Mouse (Mus musculus) embryonic facial prominence, embryonic 15.5 days (tissue): ENCODE measurements around the gene Scgb2b21. TPM values are rescaled to one million over a fixed set of nuclear protein-coding genes. Genes with fewer than 3 reads are reported as not detected.
"Not testable (repeated sequence)": the region's sequence is repeated elsewhere in the genome, so short reads cannot be mapped to it uniquely, and the experiment has no call there.

Experiments
- ATAC-seq: fragments of 200-750 bp; cut with Nextera tagmentation; 2 replicates; pipeline ENCODE4 v1.8.0; 2017; ENCODE audit warnings: low read depth, moderate TSS enrichment; ENCODE audit not compliant: insufficient number of reproducible peaks, low FRiP score, low TSS enrichment
- H3K27ac ChIP-seq: fragments of 300-500 bp; sonication (generic); replicated peaks from 2 replicates; pipeline ENCODE4 v1.5.1; 2015; ENCODE audit warnings: mild to moderate bottlenecking, inconsistent platforms
- H3K27me3 ChIP-seq: fragments of 300-500 bp; sonication (generic); 2 replicates; pipeline ENCODE4 v1.6.1; 2015; ENCODE audit warnings: inconsistent platforms
- H3K36me3 ChIP-seq: fragments of 300-500 bp; sonication (generic); 2 replicates; pipeline ENCODE4 v1.6.1; 2015; ENCODE audit warnings: mild to moderate bottlenecking, inconsistent platforms
- H3K4me1 ChIP-seq: fragments of 300-500 bp; sonication (generic); 2 replicates; pipeline ENCODE4 v1.6.1; 2015; ENCODE audit warnings: inconsistent platforms
- H3K4me2 ChIP-seq: fragments of 300-500 bp; sonication (generic); replicated peaks from 2 replicates; pipeline ENCODE4 v1.6.1; 2015; ENCODE audit warnings: mild to moderate bottlenecking, inconsistent platforms
- H3K4me3 ChIP-seq: fragments of 300-500 bp; sonication (generic); replicated peaks from 2 replicates; pipeline ENCODE4 v1.5.1; 2015; ENCODE audit warnings: mild to moderate bottlenecking, inconsistent platforms
- H3K9ac ChIP-seq: fragments of 300-500 bp; sonication (generic); 2 replicates; pipeline ENCODE4 v1.6.1; 2015; ENCODE audit warnings: inconsistent platforms
- H3K9me3 ChIP-seq: fragments of 300-500 bp; sonication (generic); replicated peaks from 2 replicates; pipeline ENCODE4 v1.6.1; 2016; ENCODE audit warnings: inconsistent platforms
- WGBS: fragments of 180-500 bp; shearing (Covaris S2); methylation state at CpG from one replicate; pipeline ENCODE4 v1.1.7; 2015; 5-methylcytosine and 5-hydroxymethylcytosine counted together
- polyA plus RNA-seq: library from polyadenylated mRNA; unstranded; fragments of >200 nt; fragmentation: Nextera tagmentation; extraction: Ambion mirVana; gene quantifications from 2 replicates; pipeline ENCODE4 v1.2.1, GENCODE M21; 2015

The Scgb2b21 gene
- not detected in 2 replicates for polyA plus RNA-seq

DNA sequence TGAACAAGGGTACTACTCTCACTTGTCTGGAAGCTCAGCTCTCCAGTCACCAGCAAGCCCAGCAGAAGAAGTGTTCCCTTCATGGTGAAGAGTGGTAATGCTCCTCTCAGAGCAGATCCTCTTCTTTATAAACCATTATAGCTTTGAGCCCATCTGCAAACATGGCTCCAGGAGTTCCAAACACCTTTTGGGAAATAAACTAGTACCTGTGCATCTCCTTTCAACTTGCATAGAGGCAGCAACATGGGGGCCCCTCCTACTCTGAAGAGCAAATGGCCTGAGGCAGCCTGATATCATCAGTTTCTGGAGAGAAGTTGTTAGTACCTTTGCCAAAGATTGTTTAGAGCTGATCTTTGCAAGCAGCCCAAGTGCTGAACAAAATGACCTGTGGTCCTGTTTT is at the start of gene Scgb2b21:
Gene Scgb2b21 (minus strand): TSS at position 101 of the 400 bp plus-strand sequence.
- no peak within 1 kb of the TSS for H3K4me3 ChIP-seq
- ATAC-seq, result no peak
- no peaks in the 10 kb centered on the region for H3K4me1 ChIP-seq
- H3K36me3 ChIP-seq, result no peaks in the 10 kb centered on the region
- no peak within 1 kb of the TSS for H3K27ac ChIP-seq
- H3K4me2 ChIP-seq, result no peak within 1 kb of the TSS
- no peak within 1 kb of the TSS for H3K9ac ChIP-seq
- no peaks in the 10 kb centered on the region for H3K27me3 ChIP-seq
- peaks cover 11% of the 10 kb centered on the region; the same call in 1 of the 2 replicates for H3K9me3 ChIP-seq

DNA sequence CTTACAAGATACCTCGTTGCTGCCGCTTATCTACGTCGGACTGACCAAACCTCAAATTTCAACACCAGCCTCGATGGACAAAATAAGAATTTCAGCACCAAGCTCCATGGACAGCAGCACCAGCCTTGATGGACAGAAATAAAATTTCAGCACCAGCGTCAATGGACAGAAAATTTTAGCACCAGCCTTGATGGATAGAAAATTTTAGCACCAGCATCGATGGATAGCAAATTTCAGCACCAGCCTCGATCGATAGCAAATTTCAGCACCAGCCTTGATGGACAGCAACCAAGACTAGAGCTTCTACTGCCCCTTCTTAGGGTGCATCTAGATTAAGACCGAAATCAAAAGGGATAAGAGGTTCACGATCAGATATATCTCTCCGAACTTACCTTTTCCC is 23.2 kb upstream of the Scgb2b21 start:
- 0 out of 2 replicates have a peak, but pooled peaks cover 13% of the 10 kb centered on the region for H3K9me3 ChIP-seq
- H3K36me3 ChIP-seq, H3K4me3 ChIP-seq, H3K27ac ChIP-seq, ATAC-seq, H3K27me3 ChIP-seq, H3K4me2 ChIP-seq, H3K9ac ChIP-seq, H3K4me1 ChIP-seq: not testable (repeated sequence)
- WGBS, result 89% methylated on average over 12 of the region's 12 CpGs

Other genes starting within 250 kb of the Scgb2b21 start
- not detected in 2 replicates for gene Scgb2b19, start 240.1 kb downstream of the Scgb2b21 start, polyA plus RNA-seq
- gene Scgb1b19, start 233.2 kb downstream of the Scgb2b21 start, polyA plus RNA-seq, result not detected in 2 replicates
- not detected in 2 replicates for gene Scgb2b20, start 154.1 kb downstream of the Scgb2b21 start, polyA plus RNA-seq
- gene Scgb1b20, start 147.2 kb downstream of the Scgb2b21 start, polyA plus RNA-seq, result not detected in 2 replicates
- gene Scgb2b24, start 218.9 kb upstream of the Scgb2b21 start, polyA plus RNA-seq, result not detected in 2 replicates
- gene Scgb1b24, start 223.3 kb upstream of the Scgb2b21 start, polyA plus RNA-seq, result not detected in 2 replicates